Mouse (Mus musculus) forebrain, embryonic 10.5 days (tissue): ENCODE data around the gene Muc20. TPM values are rescaled to one million over a fixed set of nuclear protein-coding genes. Genes with fewer than 3 reads are reported as not detected.

Experiments used
- DNase-seq: peaks from one replicate; pipeline ENCODE4 v3.0.0-alpha.2; 2017; ENCODE audit warnings: low spot score; ENCODE audit errors: extremely low spot score
- H3K27ac ChIP-seq: fragments of 300-500 bp; sonication (generic); 2 replicates; pipeline ENCODE4 v1.5.1; 2016; ENCODE audit warnings: mild to moderate bottlenecking
- H3K27me3 ChIP-seq: fragments of 300-500 bp; sonication (generic); 2 replicates; pipeline ENCODE4 v1.6.1; 2016; ENCODE audit warnings: mild to moderate bottlenecking; ENCODE audit not compliant: poor library complexity, severe bottlenecking
- H3K36me3 ChIP-seq: fragments of 300-500 bp; sonication (generic); replicated peaks from 2 replicates; pipeline ENCODE4 v1.6.1; 2016; ENCODE audit warnings: mild to moderate bottlenecking, moderate library complexity
- H3K4me1 ChIP-seq: fragments of 300-500 bp; sonication (generic); 2 replicates; pipeline ENCODE4 v1.6.1; 2016
- H3K4me3 ChIP-seq: fragments of 300-500 bp; sonication (generic); 2 replicates; pipeline ENCODE4 v1.5.1; 2016; ENCODE audit warnings: mild to moderate bottlenecking, moderate library complexity
- H3K9me3 ChIP-seq: fragments of 300-500 bp; sonication (generic); 2 replicates; pipeline ENCODE4 v1.6.1; 2016; ENCODE audit warnings: mild to moderate bottlenecking, moderate library complexity
- WGBS: fragments of 180-500 bp; shearing (Covaris S2); methylation state at CpG from one replicate; pipeline ENCODE4 v1.1.7; 2016; 5-methylcytosine and 5-hydroxymethylcytosine counted together
- polyA plus RNA-seq: library from polyadenylated mRNA; unstranded; fragments of >200 nt; fragmentation: Nextera tagmentation; extraction: Ambion mirVana; gene quantifications from 2 replicates; pipeline ENCODE4 v1.2.1, GENCODE M21; 2016

Gene Muc20
- polyA plus RNA-seq, 1 experiment from 2014 or later, result not detected

DNA sequence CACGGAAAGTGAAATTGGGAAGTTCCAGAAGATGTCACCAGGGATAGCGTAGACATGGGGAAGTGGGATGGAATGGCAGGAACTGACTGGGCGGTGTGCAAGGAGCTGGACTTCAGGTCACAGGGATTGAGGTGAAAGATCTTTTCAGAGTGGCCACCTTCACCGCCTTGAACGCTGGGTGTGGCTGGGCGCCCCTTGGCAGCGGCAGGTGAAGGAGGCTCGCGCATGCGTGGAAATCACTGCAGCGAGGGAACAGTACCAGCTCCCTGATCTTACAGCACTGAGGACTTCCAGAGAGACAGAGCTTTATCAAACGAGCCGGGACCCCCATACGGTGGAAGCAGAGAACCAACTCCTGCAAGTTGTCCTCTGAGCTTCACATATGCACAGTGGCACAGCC is 17.3 kb upstream of the Muc20 start:
- H3K4me3 ChIP-seq, result peak overlapping the region; percentile 45
- no peaks in the 10 kb centered on the region for H3K36me3 ChIP-seq
- DNase-seq, result peak; percentile 36
- no peaks in the 10 kb centered on the region for H3K9me3 ChIP-seq
- H3K27ac ChIP-seq, result peak overlapping the region; percentile 69
- H3K4me1 ChIP-seq, result peaks cover 22% of the 10 kb centered on the region
- 25% methylated on average over 14 of the region's 14 CpGs for WGBS
- H3K27me3 ChIP-seq, result peaks cover 10% of the 10 kb centered on the region; the same call in 1 of the 2 replicates

DNA sequence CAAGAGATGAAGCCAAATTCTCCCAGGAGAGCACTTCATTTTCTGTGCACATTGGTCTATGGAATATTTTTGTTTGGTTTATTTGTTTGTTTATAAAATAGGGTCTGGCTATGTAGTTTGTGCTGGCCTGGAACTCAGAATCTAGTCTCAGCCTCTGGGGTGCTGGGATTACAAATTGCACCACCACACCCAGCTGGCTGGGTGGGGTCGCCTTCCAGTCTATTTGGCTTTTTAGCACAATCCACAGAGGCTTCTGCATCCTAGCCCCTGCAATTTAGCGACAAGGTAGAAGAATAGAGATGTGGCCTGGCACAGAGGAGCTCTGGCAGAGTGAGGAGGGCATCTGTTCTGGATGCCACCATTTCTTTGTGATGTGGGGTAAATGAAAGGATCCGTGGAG is 16.5 kb upstream of the Muc20 start:
- Histone ChIP-seq H3K4me1 (peaks cover 22% of the 10 kb centered on the region), H3K9me3 (no peaks in the 10 kb centered on the region), H3K36me3 (no peaks in the 10 kb centered on the region), H3K27ac (no peak overlapping the region), H3K27me3 (peaks cover 10% of the 10 kb centered on the region; the same call in 1 of the 2 replicates), H3K4me3 (no peak overlapping the region)
- no peak for DNase-seq
- 75% methylated on average over 3 of the region's 3 CpGs for WGBS

DNA sequence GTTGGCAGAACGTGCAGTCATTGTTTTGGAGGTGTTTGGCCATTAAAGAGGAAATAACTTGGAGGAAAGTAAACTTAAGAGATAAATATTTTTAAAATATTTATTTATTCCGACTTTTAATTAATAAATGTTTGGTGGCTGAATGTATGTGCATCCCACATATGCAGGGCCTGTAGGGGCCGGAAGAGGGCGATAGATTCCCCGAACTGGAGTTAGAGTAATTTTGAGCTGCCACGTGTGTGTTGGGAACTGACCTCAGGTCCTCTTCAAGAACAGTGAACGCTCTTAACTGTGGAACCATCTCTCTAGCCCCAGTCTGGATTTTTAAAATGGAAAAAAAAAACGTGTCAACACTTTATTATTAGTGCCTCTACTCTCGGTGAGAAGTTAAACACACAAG is 16.1 kb upstream of the Muc20 start:
- no peaks in the 10 kb centered on the region for H3K36me3 ChIP-seq
- peaks cover 22% of the 10 kb centered on the region for H3K4me1 ChIP-seq
- no peak overlapping the region for H3K27ac ChIP-seq
- 50% methylated on average over 9 of the region's 9 CpGs for WGBS
- H3K4me3 ChIP-seq, result no peak overlapping the region; the same call in 1 of the 2 replicates
- H3K9me3 ChIP-seq, result no peaks in the 10 kb centered on the region
- H3K27me3 ChIP-seq, result peaks cover 10% of the 10 kb centered on the region; the same call in 1 of the 2 replicates
- DNase-seq, result no peak

DNA sequence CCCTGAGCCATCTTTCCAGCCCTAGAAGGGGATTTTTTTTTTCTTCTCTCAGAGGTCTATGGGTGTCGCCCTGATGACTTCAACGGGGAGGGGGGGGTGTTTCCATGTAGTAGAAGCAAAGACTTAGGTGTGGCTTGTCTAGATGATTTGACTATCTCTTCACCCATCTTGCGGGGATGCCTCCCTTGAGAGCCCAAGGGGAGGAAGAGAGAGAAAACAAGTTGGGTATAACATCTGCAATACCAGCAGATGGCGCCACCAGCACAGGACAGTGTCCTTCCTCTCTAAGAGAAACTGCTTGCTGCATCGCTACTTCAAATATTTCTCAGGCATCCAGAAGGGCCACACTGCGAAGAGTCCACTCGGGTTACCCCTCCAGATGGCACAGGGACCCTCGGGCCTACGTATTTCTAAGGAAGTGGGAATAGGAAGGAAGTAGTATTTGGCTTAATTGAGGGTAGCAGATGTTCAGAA is 15.7 kb upstream of the Muc20 start:
- no peak overlapping the region; the same call in 1 of the 2 replicates for H3K4me3 ChIP-seq
- WGBS, result 4% methylated on average over 9 of the region's 9 CpGs
- DNase-seq, result peak; percentile 83
- no peaks in the 10 kb centered on the region for H3K36me3 ChIP-seq
- H3K27me3 ChIP-seq, result peaks cover 10% of the 10 kb centered on the region; the same call in 1 of the 2 replicates
- H3K27ac ChIP-seq, result no peak overlapping the region
- H3K9me3 ChIP-seq, result no peaks in the 10 kb centered on the region
- H3K4me1 ChIP-seq, result peaks cover 25% of the 10 kb centered on the region

DNA sequence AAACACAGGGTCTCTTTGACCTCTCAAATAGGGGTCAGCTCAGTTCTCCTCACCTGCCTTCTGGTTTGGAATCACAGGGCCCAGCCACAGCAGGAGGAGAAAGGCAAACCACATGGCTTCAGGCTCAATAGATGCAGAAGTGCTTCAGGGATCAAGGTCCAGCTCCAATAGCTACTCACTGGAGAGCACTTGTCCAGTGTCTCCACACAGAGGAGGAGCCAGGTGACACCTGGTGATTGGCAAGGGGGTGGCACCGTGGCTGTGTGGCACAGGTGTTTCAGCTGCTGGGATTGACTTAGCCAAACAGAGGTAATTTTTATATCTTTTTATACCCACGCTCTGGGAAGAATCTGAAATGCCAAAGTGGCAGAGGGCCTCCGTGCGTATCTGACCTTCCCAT is 13.1 kb upstream of the Muc20 start, which contains the start of gene Smbd1:
TSS of gene Smbd1 (minus strand) at position 157 of the 400 bp plus-strand sequence.
- peaks cover 39% of the 10 kb centered on the region for H3K4me1 ChIP-seq
- no peak within 1 kb of the TSS for H3K27ac ChIP-seq
- H3K4me3 ChIP-seq, result no peak within 1 kb of the TSS
- no peak for DNase-seq
- WGBS, result 94% methylated on average over 4 of the region's 4 CpGs
- H3K9me3 ChIP-seq, result no peaks in the 10 kb centered on the region
- peaks cover 10% of the 10 kb centered on the region; the same call in 1 of the 2 replicates for H3K27me3 ChIP-seq
- no peaks in the 10 kb centered on the region for H3K36me3 ChIP-seq

DNA sequence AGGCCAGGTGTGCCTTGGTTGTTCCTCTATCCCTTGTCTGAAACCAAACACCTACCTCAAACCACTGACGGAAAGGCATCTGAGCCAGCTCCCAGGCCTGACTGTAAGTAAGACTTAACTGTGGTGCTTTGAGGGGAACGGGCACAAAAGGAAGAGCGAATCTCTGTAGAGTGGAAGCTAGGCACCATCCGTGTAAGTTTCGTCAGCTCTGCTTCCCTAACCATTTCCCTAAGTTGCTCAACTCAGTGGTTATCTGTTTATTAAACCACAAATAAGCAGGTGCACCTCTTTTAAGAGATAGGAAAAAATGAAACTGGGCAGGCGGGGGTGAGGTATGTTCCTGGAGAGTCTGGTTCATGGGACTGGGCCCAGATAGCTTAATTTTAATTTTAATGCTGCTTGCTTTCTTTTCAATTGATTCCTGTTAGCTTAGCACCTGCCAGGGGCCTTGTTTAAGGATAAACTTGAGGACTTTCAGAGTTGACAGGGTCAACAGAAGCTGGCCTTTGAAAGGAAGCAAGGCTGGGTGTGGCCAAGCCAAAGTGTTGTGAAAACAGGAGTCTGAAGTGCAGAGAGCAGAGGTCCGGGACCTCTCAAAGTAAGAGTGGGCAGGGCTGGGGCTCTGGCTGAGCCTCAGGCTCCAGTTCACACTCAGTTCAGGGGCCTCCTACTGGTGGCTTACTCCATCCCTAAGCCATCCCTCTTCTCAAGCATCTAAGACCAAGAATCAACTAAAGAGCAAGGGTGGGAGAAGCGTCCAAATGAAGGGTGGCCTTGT is 10.4 kb upstream of the Muc20 start:
- Histone ChIP-seq H3K27ac (no peak overlapping the region), H3K36me3 (no peaks in the 10 kb centered on the region), H3K4me3 (no peak overlapping the region), H3K4me1 (peaks cover 28% of the 10 kb centered on the region), H3K9me3 (no peaks in the 10 kb centered on the region), H3K27me3 (no peaks in the 10 kb centered on the region)
- 58% methylated on average over 8 of the region's 8 CpGs for WGBS
- DNase-seq, result no peak

DNA sequence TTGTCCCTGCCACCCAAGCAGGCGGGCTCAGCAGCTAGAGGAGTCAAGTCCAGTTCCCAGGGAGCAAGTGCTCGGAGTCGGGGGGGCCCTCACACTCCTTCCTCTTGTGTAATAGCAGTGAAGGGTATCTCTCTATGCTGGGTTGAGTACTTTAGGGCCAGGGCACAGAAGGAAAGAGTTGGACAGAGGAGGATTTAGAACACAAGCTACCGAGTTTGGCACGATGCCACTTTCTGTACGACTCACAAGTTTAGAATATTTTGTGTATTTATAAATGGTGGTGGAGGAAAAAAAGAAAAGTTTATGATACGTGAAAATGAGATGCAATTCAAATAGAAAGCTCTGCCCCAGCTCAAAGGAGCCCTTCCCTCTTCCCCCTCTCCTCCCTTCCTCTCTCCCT is 7.9 kb upstream of the Muc20 start:
- H3K36me3 ChIP-seq, result no peaks in the 10 kb centered on the region
- DNase-seq, result no peak
- no peak overlapping the region for H3K27ac ChIP-seq
- H3K4me1 ChIP-seq, result peaks cover 28% of the 10 kb centered on the region
- no peak overlapping the region for H3K4me3 ChIP-seq
- 91% methylated on average over 7 of the region's 7 CpGs for WGBS
- no peaks in the 10 kb centered on the region for H3K27me3 ChIP-seq
- no peaks in the 10 kb centered on the region for H3K9me3 ChIP-seq

DNA sequence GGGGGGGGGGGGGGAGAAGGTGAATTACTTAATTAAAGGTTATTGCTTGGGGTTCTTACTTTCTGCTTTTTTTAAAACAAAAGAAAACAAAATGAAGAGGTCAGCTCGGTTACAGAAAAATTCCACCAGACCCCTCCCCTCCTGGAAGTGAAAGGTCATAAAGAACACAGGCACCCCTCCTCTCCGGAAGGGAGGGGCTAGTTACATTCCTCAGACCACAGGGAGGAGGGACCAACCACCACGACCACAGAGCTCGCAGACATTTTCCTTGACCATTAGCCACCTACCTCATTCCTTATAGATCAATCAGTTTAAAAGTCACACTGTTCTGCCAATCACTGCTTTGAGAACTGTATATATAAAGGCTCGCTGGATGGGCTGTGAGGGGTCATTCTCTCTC is 6.7 kb upstream of the Muc20 start:
- H3K27ac ChIP-seq, result no peak overlapping the region

DNA sequence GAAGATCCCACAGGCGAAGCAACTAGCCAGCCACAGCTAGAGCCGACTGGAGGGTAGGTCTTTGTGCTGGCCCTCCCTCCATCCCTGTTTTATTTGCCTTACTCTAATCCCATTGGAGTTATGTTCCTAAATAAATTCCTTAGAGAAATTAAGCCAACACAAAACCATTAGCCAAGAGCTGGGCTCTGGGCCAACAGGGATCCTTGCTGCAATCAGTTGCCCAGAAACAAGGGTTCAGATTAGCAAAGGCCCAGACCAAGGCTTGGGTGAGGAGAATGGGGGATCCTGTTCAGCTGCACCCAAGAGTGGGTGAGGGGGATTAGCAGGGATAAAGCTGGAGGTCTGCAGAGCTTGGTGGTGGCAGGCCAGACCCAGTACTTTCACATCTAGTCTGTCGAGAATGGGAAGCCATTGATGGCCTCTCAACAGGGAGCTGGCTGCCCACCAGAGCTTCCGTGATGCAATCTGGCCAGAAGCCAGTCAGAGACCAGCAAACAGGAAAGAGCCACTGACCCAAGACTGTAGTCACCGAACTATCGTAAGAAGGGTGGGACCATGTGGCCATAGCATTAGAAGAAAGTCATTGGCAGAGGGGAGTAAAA is 6.1 kb upstream of the Muc20 start:
- DNase-seq, result no peak
- 86% methylated on average over 6 of the region's 6 CpGs for WGBS
- H3K27ac ChIP-seq, result no peak overlapping the region

More for the DNA sequence above, 6.7 kb upstream of the Muc20 start:
- no peak for DNase-seq
- Histone ChIP-seq H3K27me3 (no peaks in the 10 kb centered on the region), H3K36me3 (no peaks in the 10 kb centered on the region), H3K4me1 (peaks cover 28% of the 10 kb centered on the region), H3K9me3 (no peaks in the 10 kb centered on the region), H3K4me3 (no peak overlapping the region)
- 61% methylated on average over 5 of the region's 5 CpGs for WGBS

DNA sequence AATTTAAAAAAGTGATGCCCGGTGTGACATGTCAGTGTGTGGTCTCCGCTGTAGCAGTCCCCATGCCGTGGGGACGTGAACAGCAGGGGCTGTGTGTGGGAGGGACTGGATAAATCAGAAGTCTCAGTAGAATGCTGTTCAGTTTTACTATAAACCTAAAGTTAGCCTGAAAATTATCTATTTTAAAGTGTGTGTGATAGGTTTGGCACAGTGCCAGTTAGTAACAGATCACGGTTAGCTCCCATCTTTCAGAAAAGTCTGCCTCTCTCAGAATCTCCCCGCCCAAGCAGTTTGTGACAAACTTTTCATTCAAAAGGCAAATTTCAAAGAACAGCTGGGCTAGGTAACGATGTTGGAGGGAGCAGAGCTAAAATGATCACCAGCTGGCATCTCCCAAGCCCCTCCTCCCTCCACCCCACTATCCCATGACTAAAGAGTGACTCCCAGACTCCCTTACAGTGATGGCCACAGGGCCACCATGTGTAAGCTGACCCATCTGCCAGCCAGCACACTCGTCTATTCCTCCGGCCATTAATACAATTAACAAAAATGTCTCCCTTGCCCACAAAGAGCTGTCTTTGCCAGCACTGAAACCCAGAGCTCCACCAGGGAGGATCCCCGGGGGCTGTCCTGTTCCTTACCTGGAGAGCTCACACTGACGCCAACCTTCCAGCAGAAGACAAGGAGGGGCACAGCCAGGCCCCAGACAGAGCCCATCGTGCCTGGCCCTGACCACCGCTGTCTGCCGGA is 384 bp downstream of the Muc20 start:
- Histone ChIP-seq H3K27ac (peak overlapping the region; percentile 40; the same call in 1 of the 2 replicates), H3K4me3 (no peak overlapping the region), H3K4me1 (peaks cover 11% of the 10 kb centered on the region; the same call in 1 of the 2 replicates), H3K9me3 (no peaks in the 10 kb centered on the region), H3K36me3 (no peaks in the 10 kb centered on the region), H3K27me3 (no peaks in the 10 kb centered on the region)
- no peak for DNase-seq
- WGBS, result 83% methylated on average over 14 of the region's 14 CpGs

More for the DNA sequence above, 6.1 kb upstream of the Muc20 start:
- H3K9me3 ChIP-seq, result no peaks in the 10 kb centered on the region
- H3K27me3 ChIP-seq, result no peaks in the 10 kb centered on the region
- no peak overlapping the region for H3K4me3 ChIP-seq
- H3K4me1 ChIP-seq, result peaks cover 33% of the 10 kb centered on the region
- H3K36me3 ChIP-seq, result no peaks in the 10 kb centered on the region

DNA sequence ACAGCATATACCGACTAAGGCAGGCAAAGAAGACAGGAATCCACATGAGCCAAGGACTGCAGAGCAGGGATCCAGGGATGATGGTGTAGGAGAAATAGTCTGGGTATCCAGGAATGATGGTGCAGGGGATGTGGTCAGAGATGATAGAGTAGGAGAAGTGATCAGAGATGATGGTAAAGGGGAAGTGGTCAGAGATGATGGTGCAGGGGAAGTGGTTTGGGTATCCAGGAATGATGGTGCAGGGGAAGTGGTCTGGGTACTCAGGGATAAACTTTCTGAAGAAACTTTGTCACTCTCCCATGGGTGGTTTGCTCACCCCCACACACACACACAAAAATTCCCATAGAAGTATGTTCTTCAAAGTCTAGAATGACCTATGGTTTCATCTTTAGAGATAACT is 2.1 kb downstream of the Muc20 start:
- Histone ChIP-seq H3K9me3 (no peaks in the 10 kb centered on the region), H3K27me3 (no peaks in the 10 kb centered on the region), H3K4me1 (peaks cover 11% of the 10 kb centered on the region; the same call in 1 of the 2 replicates), H3K36me3 (no peaks in the 10 kb centered on the region), H3K4me3 (no peak overlapping the region), H3K27ac (no peak overlapping the region)
- 91% methylated on average over 1 of the region's 1 CpGs for WGBS
- no peak for DNase-seq

DNA sequence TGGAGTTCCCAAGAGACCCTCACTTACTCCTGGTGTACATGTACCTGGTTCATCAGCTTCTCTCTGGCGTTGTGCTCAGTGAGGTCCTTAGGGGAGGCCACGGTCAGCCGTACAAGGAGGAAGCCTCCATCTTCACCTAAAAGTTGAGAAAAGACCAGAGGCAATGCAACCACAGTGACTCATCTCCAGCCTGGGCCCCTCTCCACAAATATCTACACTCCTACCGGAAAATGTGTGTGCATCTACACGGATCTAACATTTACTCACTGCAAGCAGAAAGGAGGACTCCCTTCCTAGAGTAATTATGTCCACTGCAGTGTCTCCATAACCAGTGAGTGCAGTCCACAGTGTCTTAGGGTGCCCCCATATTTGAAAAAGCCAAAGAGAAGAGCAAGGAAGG is 7.2 kb downstream of the Muc20 start:
- Histone ChIP-seq H3K36me3 (no peaks in the 10 kb centered on the region), H3K9me3 (peaks cover 4% of the 10 kb centered on the region; the same call in 1 of the 2 replicates), H3K4me1 (no peaks in the 10 kb centered on the region), H3K4me3 (no peak overlapping the region), H3K27ac (no peak overlapping the region), H3K27me3 (no peaks in the 10 kb centered on the region)
- WGBS, result 91% methylated on average over 5 of the region's 5 CpGs
- no peak for DNase-seq
